Comparison of ENCODE assay signal across 8 mouse cellular contexts in genomic region chr6:119396309-119396634, GRCm38 (mm10). TPM values are rescaled to one million over a fixed set of nuclear protein-coding genes. Genes with fewer than 3 reads are reported as not detected.
A peak's percentile ranks its signal among the peaks of the same experiment; 100 is the strongest.
DNase-seq lines count a peak whose midpoint lies in the region; ATAC-seq and TF ChIP-seq lines count a peak whose summit lies in the region.

No protein-coding gene starts in this region.

- H3K27me3 ChIP-seq in kidney, embryonic 14.5 days (ENCODE audit: control insufficient read depth, insufficient read depth, low read length) = no peaks in the 10 kb centered on the region
- no peaks in the 10 kb centered on the region for H3K27me3 ChIP-seq in lung, embryonic 14.5 days (ENCODE audit: insufficient read depth, low read length)
- no peaks in the 10 kb centered on the region for H3K27me3 ChIP-seq in forebrain, embryonic 14.5 days (replicated peaks; ENCODE audit: control insufficient read depth, insufficient read depth, low read length)

- intact Hi-C loops in heart, postnatal 36 days (cut with DNase I) = no loop called here

- no peak overlapping the region for H3K27ac ChIP-seq in kidney, embryonic 14.5 days (ENCODE audit: low read depth, low read length)
- H3K27ac ChIP-seq in bone marrow macrophage, adult 2 months (ENCODE audit: insufficient read depth, low read depth, low read length) = peak overlapping the region; percentile 87
- no peak overlapping the region for H3K27ac ChIP-seq in lung, embryonic 14.5 days (ENCODE audit: low read depth)
- H3K27ac ChIP-seq in forebrain, embryonic 14.5 days (ENCODE audit: low read depth, low read length) = no peak overlapping the region

- ATAC-seq in kidney, embryonic 14.5 days (ENCODE audit: low FRiP score, low TSS enrichment) = no peak
- ATAC-seq in lung, embryonic 14.5 days (ENCODE audit: insufficient read depth) = peak; percentile 21; the same call in 1 of the 2 replicates
- no peak for ATAC-seq in forebrain, embryonic 14.5 days

- H3K9ac ChIP-seq in kidney, embryonic 14.5 days (ENCODE audit: low read depth, low read length) = no peak overlapping the region
- no peak overlapping the region for H3K9ac ChIP-seq in lung, embryonic 14.5 days
- H3K9ac ChIP-seq in forebrain, embryonic 14.5 days (ENCODE audit: low read length) = no peak overlapping the region

- no peaks in the 10 kb centered on the region for H3K9me3 ChIP-seq in kidney, embryonic 14.5 days (ENCODE audit: control insufficient read depth, low read length)
- H3K9me3 ChIP-seq in lung, embryonic 14.5 days (ENCODE audit: low read depth, low read length) = no peaks in the 10 kb centered on the region
- H3K9me3 ChIP-seq in forebrain, embryonic 14.5 days (replicated peaks; ENCODE audit: control insufficient read depth, low read length) = no peaks in the 10 kb centered on the region

- 67% methylated on average over 5 of the region's 5 CpGs for WGBS in kidney, embryonic 14.5 days
- 41% methylated on average over 5 of the region's 5 CpGs for WGBS in lung, embryonic 14.5 days
- 87% methylated on average over 5 of the region's 5 CpGs for WGBS in forebrain, embryonic 14.5 days

- TF ChIP-seq POLR2A in bone marrow macrophage, adult 2 months (IDR thresholded peaks at IDR 0.05; ENCODE audit: borderline replicate concordance, low read depth, low read length) = no peak

- no peaks in the 10 kb centered on the region for H3K4me1 ChIP-seq in kidney, embryonic 14.5 days (ENCODE audit: control insufficient read depth, insufficient read depth, low read length)
- H3K4me1 ChIP-seq in bone marrow macrophage, adult 2 months (ENCODE audit: control insufficient read depth, insufficient read depth, low read length) = peaks cover 15% of the 10 kb centered on the region
- H3K4me1 ChIP-seq in lung, embryonic 14.5 days (ENCODE audit: insufficient read depth) = no peaks in the 10 kb centered on the region
- no peaks in the 10 kb centered on the region for H3K4me1 ChIP-seq in forebrain, embryonic 14.5 days (ENCODE audit: control insufficient read depth, insufficient read depth, low read length)

- H3K36me3 ChIP-seq in kidney, embryonic 14.5 days (ENCODE audit: control insufficient read depth, insufficient read depth, low read length) = no peaks in the 10 kb centered on the region
- H3K36me3 ChIP-seq in lung, embryonic 14.5 days (ENCODE audit: insufficient read depth) = no peaks in the 10 kb centered on the region
- H3K36me3 ChIP-seq in forebrain, embryonic 14.5 days (ENCODE audit: control insufficient read depth, insufficient read depth, low read length) = no peaks in the 10 kb centered on the region

- peak; percentile 53 for DNase-seq in kidney, adult 18-20 months
- DNase-seq in heart, postnatal 36 days = peak; percentile 68 to 70
- peak; percentile 51 for DNase-seq in lung, embryonic 14.5 days
- DNase-seq in spleen, postnatal 4 days (ENCODE audit: low spot score in 2 of 2) = peak; percentile 55 to 74
- no peak for DNase-seq in cerebellum, postnatal 4 days (ENCODE audit: low spot score in 2 of 2)
- no peak for DNase-seq in forebrain, embryonic 14.5 days (ENCODE audit: low spot score)

- no peak overlapping the region for H3K4me3 ChIP-seq in kidney, embryonic 14.5 days (ENCODE audit: low read length)
- peak overlapping the region; percentile 12; the same call in 1 of the 2 replicates for H3K4me3 ChIP-seq in bone marrow macrophage, adult 2 months (ENCODE audit: insufficient read depth, low read length)
- H3K4me3 ChIP-seq in lung, embryonic 14.5 days (ENCODE audit: low read depth, low read length) = no peak overlapping the region
- no peak overlapping the region for H3K4me3 ChIP-seq in forebrain, embryonic 14.5 days (ENCODE audit: low read depth, low read length)

- H3K4me2 ChIP-seq in kidney, embryonic 14.5 days (replicated peaks; ENCODE audit: low read depth, low read length) = no peak overlapping the region
- no peak overlapping the region for H3K4me2 ChIP-seq in lung, embryonic 14.5 days
- no peak overlapping the region for H3K4me2 ChIP-seq in forebrain, embryonic 14.5 days (ENCODE audit: low read length)

- no peak for TF ChIP-seq CTCF in bone marrow macrophage, adult 2 months (IDR thresholded peaks at IDR 0.05; ENCODE audit: low read depth, low read length)
- no peak for TF ChIP-seq CTCF in lung, embryonic 14.5 days (IDR thresholded peaks at IDR 0.05; ENCODE audit: low read depth)

RNA-seq across cellular contexts. Expression of gene Adipor2, which starts 21.2 kb away (rescaled TPM):
- 22.6 and 33.4 TPM in 2 replicates for polyA plus RNA-seq in kidney, embryonic 14.5 days (2014; fragmentation: Nextera tagmentation; extraction: Ambion mirVana)
- 67.6 and 71.2 TPM in 2 replicates for polyA plus RNA-seq in bone marrow macrophage, adult 2 months (2012; ENCODE audit: insufficient read depth, insufficient read length, missing spikeins)
- 10 to 100 TPM; 61.9 to 65.0 TPM for total RNA-seq in heart, postnatal 36 days (2021)
- 28.1 and 29.0 TPM in 2 replicates for polyA plus RNA-seq in lung, embryonic 14.5 days (2014; fragmentation: Nextera tagmentation; extraction: Ambion mirVana)
- polyA plus RNA-seq in forebrain, embryonic 14.5 days (2014; fragmentation: Nextera tagmentation; extraction: Ambion mirVana) = 33.3 and 39.6 TPM in 2 replicates

Comparison
In these comparisons a context has a peak if more than half of its experiments do, and no peak if none do; other contexts are left out.
1. DNase-seq: peak in kidney, adult 18-20 months (single experiment), heart, postnatal 36 days (2 of 2), lung, embryonic 14.5 days (single experiment) and spleen, postnatal 4 days (2 of 2); none in cerebellum, postnatal 4 days (0 of 2) and forebrain, embryonic 14.5 days (single experiment).